Mouse (Mus musculus) hindbrain, embryonic 10.5 days (tissue): Measurements from ENCODE around the gene Phactr3. TPM values are rescaled to one million over a fixed set of nuclear protein-coding genes. Genes with fewer than 3 reads are reported as not detected.
A peak's percentile ranks its signal among the peaks of the same experiment; 100 is the strongest.
"Not testable (repeated sequence)": the region's sequence is repeated elsewhere in the genome, so short reads cannot be mapped to it uniquely, and the experiment has no call there.

Experiments
- DNase-seq: peaks from one replicate; pipeline ENCODE4 v3.0.0-alpha.2; 2017; ENCODE audit warnings: low spot score
- H3K27ac ChIP-seq: fragments of 300-500 bp; sonication (generic); 2 replicates; pipeline ENCODE4 v1.5.1; 2016; ENCODE audit warnings: mild to moderate bottlenecking, moderate library complexity
- H3K27me3 ChIP-seq: fragments of 300-500 bp; sonication (generic); 2 replicates; pipeline ENCODE4 v1.6.1; 2016; ENCODE audit warnings: mild to moderate bottlenecking; ENCODE audit not compliant: poor library complexity, insufficient read depth, severe bottlenecking
- H3K36me3 ChIP-seq: fragments of 300-500 bp; sonication (generic); 2 replicates; pipeline ENCODE4 v1.6.1; 2016; ENCODE audit warnings: mild to moderate bottlenecking, moderate library complexity
- H3K4me1 ChIP-seq: fragments of 300-500 bp; sonication (generic); replicated peaks from 2 replicates; pipeline ENCODE4 v1.6.1; 2016; ENCODE audit warnings: mild to moderate bottlenecking
- H3K4me3 ChIP-seq: fragments of 300-500 bp; sonication (generic); 2 replicates; pipeline ENCODE4 v1.5.1; 2016; ENCODE audit warnings: mild to moderate bottlenecking, moderate library complexity
- H3K9me3 ChIP-seq: fragments of 300-500 bp; sonication (generic); 2 replicates; pipeline ENCODE4 v1.6.1; 2016; ENCODE audit warnings: mild to moderate bottlenecking, moderate library complexity
- WGBS: fragments of 180-500 bp; shearing (Covaris S2); methylation state at CpG from one replicate; pipeline ENCODE4 v1.1.7; 2016; 5-methylcytosine and 5-hydroxymethylcytosine counted together
- polyA plus RNA-seq: library from polyadenylated mRNA; unstranded; fragments of >200 nt; fragmentation: Nextera tagmentation; extraction: Ambion mirVana; gene quantifications from 2 replicates; pipeline ENCODE4 v1.2.1, GENCODE M21; 2016

Phactr3 gene
- polyA plus RNA-seq = 7.1 and 11.1 TPM in 2 replicates

GRCm38 (mm10) chr2:178118801-178119560, at the start of gene Phactr3:
Gene Phactr3, plus strand, starts transcription at chr2:178118975.
- H3K27me3 ChIP-seq = peaks cover 40% of the 10 kb centered on the region
- no peaks in the 10 kb centered on the region for H3K9me3 ChIP-seq
- DNase-seq = peak; percentile 46
- H3K4me3 ChIP-seq = peak within 1 kb of the TSS; percentile 59
- H3K36me3 ChIP-seq = no peaks in the 10 kb centered on the region
- peaks cover 45% of the 10 kb centered on the region for H3K4me1 ChIP-seq
- H3K27ac ChIP-seq = peak within 1 kb of the TSS; percentile 57; the same call in 1 of the 2 replicates
- WGBS = 1% methylated on average over 45 of the region's 45 CpGs

DNA sequence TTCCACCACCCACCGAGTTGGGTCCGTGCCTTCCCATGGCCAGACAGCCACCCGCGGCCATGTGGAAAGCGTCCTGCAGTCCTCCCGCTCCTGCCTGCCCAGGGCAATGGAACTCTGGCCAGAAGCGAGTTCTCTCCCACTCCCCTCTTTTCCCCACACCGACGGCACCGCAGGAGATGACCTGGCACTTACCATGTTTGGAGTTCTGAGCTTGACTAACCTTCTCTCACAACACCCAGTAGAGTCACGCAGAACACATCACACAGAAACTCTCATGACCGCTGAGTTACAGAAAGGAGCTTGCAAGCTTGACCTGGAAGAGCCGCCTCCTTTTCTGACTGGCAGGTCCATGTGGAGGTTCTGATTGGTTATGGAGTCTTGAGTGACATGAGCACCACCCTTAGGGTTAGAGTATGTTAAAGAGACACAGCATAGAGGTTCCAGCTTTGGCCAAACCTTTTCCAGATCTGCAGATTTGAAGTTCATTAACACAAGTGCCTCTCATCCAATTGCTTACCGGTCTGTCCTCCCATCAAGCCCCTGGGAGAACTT, 40.5 kb upstream of the Phactr3 start, which contains the start of gene Zfp931:
TSS of gene Zfp931 (minus strand) at position 311 of the 552 bp plus-strand sequence.
- not testable (repeated sequence) for H3K9me3 ChIP-seq, H3K36me3 ChIP-seq, DNase-seq, H3K27me3 ChIP-seq, H3K27ac ChIP-seq, H3K4me1 ChIP-seq
- 0% methylated on average over 13 of the region's 14 CpGs for WGBS
- H3K4me3 ChIP-seq = peak within 1 kb of the TSS; percentile 55

GRCm38 (mm10) chr2:178089586-178089985, 29.2 kb upstream of the Phactr3 start:
- Histone ChIP-seq H3K4me3 (no peak overlapping the region), H3K4me1 (no peaks in the 10 kb centered on the region), H3K9me3 (no peaks in the 10 kb centered on the region), H3K27me3 (no peaks in the 10 kb centered on the region), H3K36me3 (no peaks in the 10 kb centered on the region), H3K27ac (no peak overlapping the region)
- no peak for DNase-seq

- H3K4me3 ChIP-seq = no peak overlapping the region
- no peaks in the 10 kb centered on the region for H3K9me3 ChIP-seq
- no peaks in the 10 kb centered on the region for H3K27me3 ChIP-seq
- WGBS = 3% methylated on average over 2 of the region's 2 CpGs
- no peaks in the 10 kb centered on the region for H3K4me1 ChIP-seq
- peak; percentile 55 for DNase-seq
- no peak overlapping the region for H3K27ac ChIP-seq
- no peaks in the 10 kb centered on the region for H3K36me3 ChIP-seq
These were observed 20.8 kb upstream of the Phactr3 start for GRCm38 (mm10) chr2:178098021-178098420.

DNA sequence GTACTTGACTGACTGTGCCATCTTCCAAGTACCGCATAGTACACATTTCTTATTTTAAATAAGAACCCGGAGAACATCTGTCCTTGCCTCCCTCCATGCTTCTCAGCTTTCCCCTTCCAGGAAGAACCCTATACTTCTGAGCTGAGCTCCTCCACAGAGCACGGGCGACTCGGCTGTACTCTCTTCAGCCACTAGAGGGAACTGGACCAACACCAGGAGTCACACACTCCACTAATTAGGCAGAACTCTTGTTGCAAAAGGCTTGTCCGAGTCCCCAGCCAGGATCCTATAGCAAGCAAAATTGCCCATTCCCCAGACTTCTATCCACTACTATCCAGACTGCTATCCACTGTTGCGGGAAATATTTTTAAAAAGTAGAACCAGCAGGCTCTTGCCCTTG, 16.8 kb upstream of the Phactr3 start:
- H3K9me3 ChIP-seq = no peaks in the 10 kb centered on the region
- H3K4me3 ChIP-seq = no peak overlapping the region
- 13% methylated on average over 7 of the region's 7 CpGs for WGBS
- H3K27ac ChIP-seq = no peak overlapping the region
- no peaks in the 10 kb centered on the region for H3K27me3 ChIP-seq
- H3K36me3 ChIP-seq = no peaks in the 10 kb centered on the region
- DNase-seq = peak; percentile 72
- H3K4me1 ChIP-seq = no peaks in the 10 kb centered on the region

DNA sequence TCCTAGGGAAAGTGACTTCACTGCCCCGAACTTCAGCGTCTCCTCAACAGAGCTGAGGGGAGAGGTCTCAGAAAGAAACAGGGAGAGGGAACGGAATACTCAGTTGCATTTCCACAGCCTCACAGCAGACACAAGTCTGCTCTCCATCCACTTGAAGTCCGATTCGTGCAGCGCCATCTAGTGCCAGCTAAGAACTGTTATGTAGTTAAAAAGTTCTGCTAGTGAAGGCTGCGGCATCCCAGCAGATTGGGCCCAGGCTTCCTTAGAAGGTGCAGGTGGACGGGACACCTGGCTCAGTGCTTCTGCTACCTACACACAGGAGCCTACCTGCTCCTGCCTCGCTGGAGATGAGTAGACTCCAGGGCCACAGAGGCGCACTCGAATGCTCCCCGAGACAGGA, 829 bp upstream of the Phactr3 start:
- Histone ChIP-seq H3K4me1 (peaks cover 38% of the 10 kb centered on the region), H3K4me3 (no peak overlapping the region), H3K36me3 (no peaks in the 10 kb centered on the region), H3K27ac (no peak overlapping the region), H3K9me3 (no peaks in the 10 kb centered on the region), H3K27me3 (peaks cover 40% of the 10 kb centered on the region)
- WGBS = 24% methylated on average over 12 of the region's 12 CpGs
- DNase-seq = peak; percentile 59

DNA sequence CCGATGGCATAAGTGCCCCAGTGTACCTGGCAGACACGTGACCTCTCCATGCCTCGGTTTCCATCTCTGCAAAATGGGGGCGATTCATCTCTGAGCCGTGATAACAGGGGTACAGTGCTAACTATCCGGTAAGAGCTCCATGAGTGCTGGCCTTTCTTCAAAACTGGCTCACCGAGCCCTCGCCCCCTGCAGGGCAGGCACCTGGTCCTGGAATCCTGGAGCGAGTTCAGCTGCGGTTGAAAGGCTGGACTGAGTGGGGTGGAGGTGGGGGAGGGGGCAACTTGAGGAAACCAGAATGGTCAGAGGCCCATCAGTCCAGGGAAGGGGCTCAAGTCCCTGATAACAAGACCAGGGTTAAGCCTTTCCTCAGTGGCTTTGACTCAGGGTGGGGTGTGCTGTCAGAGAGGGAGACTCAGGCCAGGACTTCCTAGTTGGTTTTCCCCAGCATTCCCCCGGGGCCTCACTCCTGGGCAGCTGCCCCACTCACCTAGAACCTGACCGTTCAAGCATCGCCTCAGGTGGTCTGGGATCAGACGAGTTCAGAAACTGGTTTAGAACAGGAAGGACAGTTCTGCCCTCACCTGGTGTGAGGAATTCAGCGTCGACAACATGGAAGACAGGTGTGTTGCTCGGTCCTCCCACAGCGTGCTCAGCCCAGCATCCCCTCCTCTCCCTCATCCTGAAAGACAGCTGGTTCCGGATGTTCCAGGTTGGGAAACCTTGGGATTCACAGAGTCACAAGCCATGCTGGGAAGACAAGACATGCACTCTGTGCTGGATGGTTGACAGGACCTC, 983 bp downstream of the Phactr3 start:
- no peak overlapping the region for H3K27ac ChIP-seq
- H3K27me3 ChIP-seq = peaks cover 40% of the 10 kb centered on the region
- peaks cover 45% of the 10 kb centered on the region for H3K4me1 ChIP-seq
- WGBS = 16% methylated on average over 19 of the region's 19 CpGs
- no peaks in the 10 kb centered on the region for H3K9me3 ChIP-seq
- H3K36me3 ChIP-seq = no peaks in the 10 kb centered on the region
- H3K4me3 ChIP-seq = peak overlapping the region; percentile 59
- DNase-seq = no peak

GRCm38 (mm10) chr2:178120356-178120645, 1.5 kb downstream of the Phactr3 start:
- Histone ChIP-seq H3K9me3 (no peaks in the 10 kb centered on the region), H3K4me3 (no peak overlapping the region), H3K27ac (no peak overlapping the region), H3K36me3 (no peaks in the 10 kb centered on the region), H3K27me3 (peaks cover 40% of the 10 kb centered on the region), H3K4me1 (peaks cover 45% of the 10 kb centered on the region)
- DNase-seq = no peak

- Histone ChIP-seq H3K9me3 (no peaks in the 10 kb centered on the region), H3K4me1 (peaks cover 49% of the 10 kb centered on the region), H3K27ac (no peak overlapping the region), H3K27me3 (peaks cover 40% of the 10 kb centered on the region), H3K4me3 (no peak overlapping the region), H3K36me3 (no peaks in the 10 kb centered on the region)
- DNase-seq = peak; percentile 0
- WGBS = 89% methylated on average over 8 of the region's 8 CpGs
These were observed 2.0 kb downstream of the Phactr3 start for GRCm38 (mm10) chr2:178120651-178121374.

DNA sequence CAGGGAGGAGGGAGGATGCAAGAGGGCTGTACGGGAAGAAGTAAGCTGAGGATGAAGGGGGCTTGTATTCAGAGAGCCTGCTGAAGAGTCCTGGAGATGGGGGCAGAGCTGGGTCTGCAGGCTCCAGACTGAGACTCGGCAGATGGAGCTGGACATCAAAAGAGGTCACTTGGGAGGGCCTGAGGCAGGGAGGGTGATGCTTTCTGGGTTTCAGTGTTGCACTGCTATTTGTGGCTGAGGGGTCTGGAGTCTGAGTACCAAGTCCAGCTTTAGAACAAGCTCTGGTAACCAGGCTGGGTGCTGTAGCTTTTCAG, 2.6 kb downstream of the Phactr3 start:
- no peaks in the 10 kb centered on the region for H3K36me3 ChIP-seq
- 22% methylated on average over 2 of the region's 2 CpGs for WGBS
- H3K4me3 ChIP-seq = no peak overlapping the region
- no peaks in the 10 kb centered on the region for H3K9me3 ChIP-seq
- H3K27ac ChIP-seq = no peak overlapping the region
- H3K27me3 ChIP-seq = peaks cover 40% of the 10 kb centered on the region
- peak; percentile 7 for DNase-seq
- peaks cover 49% of the 10 kb centered on the region for H3K4me1 ChIP-seq

GRCm38 (mm10) chr2:178121946-178122665, 3.3 kb downstream of the Phactr3 start:
- 38% methylated on average over 4 of the region's 4 CpGs for WGBS
- H3K4me1 ChIP-seq = peaks cover 49% of the 10 kb centered on the region
- peaks cover 40% of the 10 kb centered on the region for H3K27me3 ChIP-seq
- H3K36me3 ChIP-seq = no peaks in the 10 kb centered on the region
- H3K4me3 ChIP-seq = no peak overlapping the region
- no peaks in the 10 kb centered on the region for H3K9me3 ChIP-seq
- H3K27ac ChIP-seq = peak overlapping the region; percentile 47; the same call in 1 of the 2 replicates
- DNase-seq = peak; percentile 15

DNA sequence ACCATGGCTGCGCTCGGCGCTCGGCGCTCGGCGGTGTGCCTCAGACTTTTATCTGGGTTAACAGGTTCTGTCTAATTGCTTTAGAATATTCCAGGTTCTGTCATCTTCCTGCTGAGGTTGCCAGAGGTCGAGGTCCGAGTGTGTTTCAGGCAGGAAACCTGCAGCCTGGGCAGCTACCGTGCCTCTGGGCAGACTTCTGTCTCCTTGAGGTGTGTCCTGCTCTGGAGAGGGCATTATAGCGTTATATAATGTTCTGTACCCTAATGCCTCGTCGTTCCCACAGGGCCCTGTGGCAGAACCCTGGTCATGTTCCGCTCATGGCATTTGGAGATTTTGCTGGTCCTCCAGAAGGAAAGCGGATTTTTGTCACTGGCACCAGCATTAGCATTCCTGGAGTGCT, 4.7 kb downstream of the Phactr3 start:
- no peaks in the 10 kb centered on the region for H3K9me3 ChIP-seq
- no peak overlapping the region for H3K27ac ChIP-seq
- peaks cover 28% of the 10 kb centered on the region for H3K27me3 ChIP-seq
- peak; percentile 2 for DNase-seq
- no peaks in the 10 kb centered on the region for H3K36me3 ChIP-seq
- H3K4me1 ChIP-seq = peaks cover 42% of the 10 kb centered on the region
- WGBS = 84% methylated on average over 15 of the region's 15 CpGs
- no peak overlapping the region for H3K4me3 ChIP-seq
